Mouse (Mus musculus) midbrain, embryonic 15.5 days (tissue): ENCODE results near the gene Zfand2a. TPM values are rescaled to one million over a fixed set of nuclear protein-coding genes. Genes with fewer than 3 reads are reported as not detected.
A peak's percentile ranks its signal among the peaks of the same experiment; 100 is the strongest.

Experiments used
- ATAC-seq: fragments of 200-750 bp; cut with Nextera tagmentation; replicated peaks from 2 replicates; pipeline ENCODE4 v1.8.0; 2017; ENCODE audit warnings: moderate TSS enrichment
- H3K27ac ChIP-seq: fragments of 300-500 bp; sonication (generic); 2 replicates; pipeline ENCODE4 v1.5.1; 2015; ENCODE audit warnings: mild to moderate bottlenecking, inconsistent platforms
- H3K27me3 ChIP-seq: fragments of 300-500 bp; sonication (generic); replicated peaks from 2 replicates; pipeline ENCODE4 v1.6.1; 2015; ENCODE audit warnings: inconsistent platforms
- H3K36me3 ChIP-seq: fragments of 300-500 bp; sonication (generic); replicated peaks from 2 replicates; pipeline ENCODE4 v1.6.1; 2015; ENCODE audit warnings: inconsistent platforms
- H3K4me1 ChIP-seq: fragments of 300-500 bp; sonication (generic); 2 replicates; pipeline ENCODE4 v1.6.1; 2015; ENCODE audit warnings: inconsistent platforms
- H3K4me2 ChIP-seq: fragments of 300-500 bp; sonication (generic); 2 replicates; pipeline ENCODE4 v1.6.1; 2015; ENCODE audit warnings: inconsistent platforms, mild to moderate bottlenecking, moderate library complexity
- H3K4me3 ChIP-seq: fragments of 300-500 bp; sonication (generic); 2 replicates; pipeline ENCODE4 v1.5.1; 2015; ENCODE audit warnings: mild to moderate bottlenecking, inconsistent platforms
- H3K9ac ChIP-seq: fragments of 300-500 bp; sonication (generic); 2 replicates; pipeline ENCODE4 v1.6.1; 2015; ENCODE audit warnings: mild to moderate bottlenecking, inconsistent platforms
- H3K9me3 ChIP-seq: fragments of 300-500 bp; sonication (generic); 2 replicates; pipeline ENCODE4 v1.6.1; 2016; ENCODE audit warnings: inconsistent platforms
- WGBS: fragments of 180-500 bp; shearing (Covaris S2); methylation state at CpG from one replicate; pipeline ENCODE4 v1.1.7; 2015; ENCODE audit warnings: mixed read lengths; 5-methylcytosine and 5-hydroxymethylcytosine counted together
- polyA plus RNA-seq: library from polyadenylated mRNA; unstranded; fragments of >200 nt; fragmentation: Nextera tagmentation; extraction: Ambion mirVana; gene quantifications from 2 replicates; pipeline ENCODE4 v1.2.1, GENCODE M21; 2015

Zfand2a gene
- polyA plus RNA-seq, 1 experiment from 2014 or later = 24.2 TPM

DNA sequence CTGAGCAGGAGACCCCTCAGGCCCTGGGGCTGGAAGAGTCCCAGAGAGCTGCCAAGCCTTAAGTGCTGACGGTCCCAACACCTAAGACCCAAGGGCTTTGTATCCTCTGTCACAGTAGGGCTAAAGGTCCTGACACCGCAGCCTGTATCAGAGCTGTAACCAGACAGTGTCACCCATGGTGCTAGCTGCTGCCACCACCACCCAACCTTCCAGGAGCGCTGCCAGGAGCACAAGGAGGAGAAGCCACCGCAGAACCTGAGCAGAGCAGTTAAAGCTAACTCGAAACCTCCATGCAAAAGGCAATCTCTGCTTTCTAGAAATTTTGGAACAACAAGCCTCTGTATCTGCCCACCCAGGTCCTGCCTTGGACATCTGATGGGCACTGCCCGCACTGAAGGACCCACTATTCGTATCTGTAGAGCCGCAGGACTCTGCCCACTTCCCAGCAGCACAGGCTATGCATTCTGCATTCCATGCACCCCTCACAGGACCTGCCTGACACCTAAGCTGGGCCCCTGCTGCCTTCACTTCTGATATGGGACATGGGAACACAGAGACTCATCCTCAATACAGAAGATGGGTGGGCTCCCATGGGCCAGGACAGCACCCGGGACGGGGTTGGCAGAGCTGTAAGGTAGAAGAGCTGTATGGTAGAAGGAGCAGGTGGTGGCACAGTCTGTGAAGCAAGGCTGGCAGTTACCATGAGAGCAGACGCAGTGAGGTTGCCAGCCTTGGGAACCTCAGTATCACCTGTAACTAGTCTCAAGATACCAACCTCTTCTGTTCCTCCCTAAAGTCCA, 43.2 kb downstream of the Zfand2a start:
- H3K9me3 ChIP-seq = no peaks in the 10 kb centered on the region
- WGBS = 95% methylated on average over 11 of the region's 11 CpGs
- no peaks in the 10 kb centered on the region for H3K36me3 ChIP-seq
- no peak overlapping the region for H3K4me3 ChIP-seq
- ATAC-seq = no peak
- 0 out of 2 replicates have a peak overlapping the region, but pooled peaks have one; percentile 39 for H3K27ac ChIP-seq
- peaks cover 8% of the 10 kb centered on the region; the same call in 1 of the 2 replicates for H3K4me1 ChIP-seq
- no peaks in the 10 kb centered on the region for H3K27me3 ChIP-seq
- no peak overlapping the region for H3K9ac ChIP-seq
- H3K4me2 ChIP-seq = no peak overlapping the region

DNA sequence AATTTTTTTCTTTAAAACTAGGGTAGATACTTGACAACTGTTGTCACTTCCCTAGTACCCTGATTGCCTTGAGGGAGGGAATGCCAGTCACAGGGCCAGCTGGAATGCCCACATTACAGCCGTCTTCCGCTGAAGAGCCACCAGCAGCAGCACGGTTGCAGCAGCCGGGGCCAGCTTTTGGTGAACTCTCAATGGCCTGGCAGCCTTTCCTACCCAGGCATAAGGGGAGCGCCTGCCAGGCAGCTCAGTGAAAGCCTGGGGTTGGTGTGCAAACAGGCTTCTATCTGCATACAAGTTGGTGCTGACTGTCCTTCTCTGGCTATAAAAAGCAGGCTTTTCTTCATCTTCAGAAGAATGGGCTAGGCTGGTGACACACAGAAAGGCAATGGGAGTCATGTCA, 43.9 kb downstream of the Zfand2a start:
- no peak for ATAC-seq
- H3K36me3 ChIP-seq = no peaks in the 10 kb centered on the region
- H3K27ac ChIP-seq = no peak overlapping the region
- no peak overlapping the region for H3K4me3 ChIP-seq
- H3K4me2 ChIP-seq = no peak overlapping the region
- no peaks in the 10 kb centered on the region for H3K27me3 ChIP-seq
- H3K9ac ChIP-seq = no peak overlapping the region
- H3K4me1 ChIP-seq = peaks cover 15% of the 10 kb centered on the region
- 77% methylated on average over 5 of the region's 5 CpGs for WGBS
- H3K9me3 ChIP-seq = no peaks in the 10 kb centered on the region

DNA sequence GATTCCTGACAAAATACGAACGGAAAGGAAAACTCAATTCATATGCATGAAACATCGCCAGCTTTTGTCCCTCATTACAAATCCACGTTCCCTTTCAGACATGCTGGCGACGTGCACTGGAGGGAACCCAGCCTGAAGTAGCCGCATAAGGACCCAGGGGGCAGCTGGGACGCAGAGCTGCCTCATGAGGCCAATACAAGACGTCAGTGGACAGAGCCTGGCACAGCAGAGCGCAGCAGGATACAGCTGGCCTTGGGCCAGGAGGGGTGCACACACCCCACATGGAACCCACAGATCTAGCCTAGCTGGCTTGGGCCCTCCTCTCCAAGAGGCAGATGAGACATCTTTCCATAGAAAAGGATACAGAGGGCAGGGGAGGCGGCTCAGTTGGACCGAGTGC, 45.9 kb downstream of the Zfand2a start:
- H3K4me3 ChIP-seq = no peak overlapping the region
- no peak overlapping the region for H3K4me2 ChIP-seq
- no peak overlapping the region for H3K9ac ChIP-seq
- WGBS = 46% methylated on average over 12 of the region's 12 CpGs
- H3K27me3 ChIP-seq = no peaks in the 10 kb centered on the region
- peaks cover 29% of the 10 kb centered on the region for H3K4me1 ChIP-seq
- H3K27ac ChIP-seq = peak overlapping the region; percentile 53
- no peak for ATAC-seq
- H3K9me3 ChIP-seq = no peaks in the 10 kb centered on the region
- H3K36me3 ChIP-seq = no peaks in the 10 kb centered on the region

DNA sequence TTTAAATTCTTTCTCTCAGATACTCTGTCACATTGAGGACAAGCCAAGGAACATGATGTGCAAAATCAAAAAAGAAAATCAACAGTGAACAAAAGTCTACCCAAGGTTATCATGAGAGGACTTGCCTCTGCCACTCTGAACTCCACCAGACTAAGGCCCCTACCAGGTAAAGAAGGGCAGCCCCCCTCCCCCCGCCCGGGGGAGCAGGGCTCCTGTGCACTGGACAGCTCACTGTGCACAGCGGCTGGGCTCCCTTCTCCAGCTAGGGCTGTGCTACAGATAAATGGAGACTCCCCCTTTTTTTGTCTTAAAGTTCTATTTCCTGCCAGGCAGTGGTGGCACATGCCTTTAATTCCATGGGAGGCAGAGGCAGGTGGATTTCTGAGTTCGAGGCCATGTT, 46.6 kb downstream of the Zfand2a start:
- ATAC-seq = no peak
- Histone ChIP-seq H3K9ac (no peak overlapping the region), H3K27me3 (no peaks in the 10 kb centered on the region), H3K4me3 (no peak overlapping the region), H3K9me3 (no peaks in the 10 kb centered on the region), H3K4me2 (no peak overlapping the region), H3K27ac (no peak overlapping the region), H3K36me3 (no peaks in the 10 kb centered on the region), H3K4me1 (peaks cover 29% of the 10 kb centered on the region)
- 95% methylated on average over 4 of the region's 4 CpGs for WGBS

DNA sequence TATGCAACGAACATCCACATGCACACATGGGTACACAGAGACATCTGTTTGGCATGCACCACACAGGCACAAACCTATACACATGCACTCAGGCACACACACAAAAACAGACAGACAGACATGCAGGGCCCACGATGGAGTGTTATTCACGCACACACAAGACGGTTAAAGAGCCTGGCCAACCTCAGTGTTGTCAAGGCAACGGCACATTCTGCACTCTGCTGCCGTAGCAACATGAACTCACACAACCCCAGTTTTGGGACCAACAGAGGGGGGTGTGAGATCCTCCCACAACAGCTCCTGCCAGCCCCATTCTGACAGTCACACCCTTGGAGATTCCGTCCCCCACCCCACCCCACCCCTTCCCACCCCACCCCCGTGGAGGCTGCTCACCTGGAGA, 49.4 kb downstream of the Zfand2a start:
- no peaks in the 10 kb centered on the region for H3K27me3 ChIP-seq
- H3K4me1 ChIP-seq = peaks cover 38% of the 10 kb centered on the region
- no peaks in the 10 kb centered on the region for H3K36me3 ChIP-seq
- 14% methylated on average over 8 of the region's 8 CpGs for WGBS
- no peaks in the 10 kb centered on the region for H3K9me3 ChIP-seq
- peak; percentile 74 for ATAC-seq
- H3K4me2 ChIP-seq = no peak overlapping the region
- H3K27ac ChIP-seq = peak overlapping the region; percentile 68
- H3K9ac ChIP-seq = no peak overlapping the region
- no peak overlapping the region for H3K4me3 ChIP-seq

DNA sequence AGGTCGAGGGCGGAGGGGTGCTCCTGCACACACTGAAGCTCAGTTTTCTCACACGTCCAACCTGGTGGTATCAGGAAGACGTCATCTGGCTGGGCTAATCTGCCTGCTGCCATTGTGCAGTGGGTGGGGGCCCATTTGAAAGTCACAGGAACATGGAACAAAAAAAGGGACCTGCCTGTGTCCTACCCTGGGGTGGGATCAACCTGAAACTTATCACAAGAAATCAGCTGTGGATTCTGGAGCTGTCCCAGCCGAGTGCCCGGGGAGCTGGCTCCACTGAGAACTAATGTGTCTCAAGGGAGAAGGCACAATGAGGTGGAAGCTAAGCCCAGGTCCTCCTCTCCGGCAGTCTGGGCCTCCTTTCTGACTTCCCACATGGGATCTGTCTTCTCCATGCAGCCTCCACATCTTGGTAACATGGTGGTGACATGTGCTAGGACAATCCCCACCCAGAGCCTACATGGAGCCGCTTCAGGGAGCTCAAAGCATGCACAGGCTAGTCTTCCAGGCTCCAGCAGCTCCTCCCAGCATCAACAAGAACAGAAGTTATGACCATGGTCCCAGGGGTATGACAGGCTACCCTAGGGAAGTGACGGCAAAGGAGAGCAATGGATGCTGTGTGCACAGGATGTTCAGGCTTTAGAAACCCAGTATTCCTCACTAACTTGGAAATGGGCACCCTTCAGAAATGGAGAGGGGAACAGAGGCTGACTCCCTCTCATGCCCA, 50.3 kb downstream of the Zfand2a start:
- no peak overlapping the region for H3K4me3 ChIP-seq
- no peak for ATAC-seq
- no peaks in the 10 kb centered on the region for H3K9me3 ChIP-seq
- H3K27me3 ChIP-seq = no peaks in the 10 kb centered on the region
- peak overlapping the region; percentile 68 for H3K27ac ChIP-seq
- no peak overlapping the region for H3K4me2 ChIP-seq
- H3K36me3 ChIP-seq = no peaks in the 10 kb centered on the region
- H3K4me1 ChIP-seq = peaks cover 48% of the 10 kb centered on the region
- WGBS = 81% methylated on average over 9 of the region's 9 CpGs
- no peak overlapping the region for H3K9ac ChIP-seq

DNA sequence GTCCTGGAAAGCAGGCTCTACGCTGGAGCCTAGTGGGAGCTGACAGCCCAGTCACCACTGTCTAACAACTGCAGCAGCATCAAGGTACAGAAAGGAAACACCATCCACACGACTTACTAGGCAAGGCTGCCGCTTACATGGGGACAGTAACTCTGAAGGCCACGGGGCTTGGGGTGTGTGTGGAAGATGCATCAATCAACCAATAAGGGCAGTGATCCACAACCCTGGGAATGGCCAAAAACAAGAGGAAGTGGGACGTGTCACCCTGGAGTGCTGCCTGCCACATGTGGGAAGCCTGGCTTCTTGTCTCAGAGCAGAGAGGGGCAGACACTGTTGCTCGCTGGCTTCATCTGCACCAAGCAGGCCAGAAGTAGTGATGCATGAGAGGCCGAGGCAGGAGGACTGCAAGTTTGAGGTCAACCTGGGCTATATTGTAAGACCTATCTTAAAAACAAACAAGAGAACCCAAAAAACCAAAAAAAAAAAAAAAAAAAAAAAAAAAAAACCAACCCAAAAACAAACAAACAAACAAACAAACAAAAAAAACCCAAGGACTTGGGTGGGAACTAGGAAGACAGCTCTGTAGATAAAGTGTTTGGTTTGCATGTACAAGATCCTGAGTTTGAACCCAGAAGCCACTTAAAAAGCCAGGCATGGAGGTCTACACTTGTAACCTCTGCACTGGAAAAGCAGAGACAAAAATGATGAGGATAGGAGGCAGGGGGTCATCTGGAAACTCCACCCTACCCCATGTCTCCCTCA, 51.4 kb downstream of the Zfand2a start:
- ATAC-seq = no peak
- no peaks in the 10 kb centered on the region for H3K36me3 ChIP-seq
- peaks cover 46% of the 10 kb centered on the region for H3K4me1 ChIP-seq
- no peak overlapping the region for H3K4me3 ChIP-seq
- 0 out of 2 replicates have a peak overlapping the region, but pooled peaks have one; percentile 1 for H3K27ac ChIP-seq
- WGBS = 53% methylated on average over 7 of the region's 7 CpGs
- no peaks in the 10 kb centered on the region for H3K9me3 ChIP-seq
- no peaks in the 10 kb centered on the region for H3K27me3 ChIP-seq
- no peak overlapping the region for H3K4me2 ChIP-seq
- H3K9ac ChIP-seq = no peak overlapping the region

DNA sequence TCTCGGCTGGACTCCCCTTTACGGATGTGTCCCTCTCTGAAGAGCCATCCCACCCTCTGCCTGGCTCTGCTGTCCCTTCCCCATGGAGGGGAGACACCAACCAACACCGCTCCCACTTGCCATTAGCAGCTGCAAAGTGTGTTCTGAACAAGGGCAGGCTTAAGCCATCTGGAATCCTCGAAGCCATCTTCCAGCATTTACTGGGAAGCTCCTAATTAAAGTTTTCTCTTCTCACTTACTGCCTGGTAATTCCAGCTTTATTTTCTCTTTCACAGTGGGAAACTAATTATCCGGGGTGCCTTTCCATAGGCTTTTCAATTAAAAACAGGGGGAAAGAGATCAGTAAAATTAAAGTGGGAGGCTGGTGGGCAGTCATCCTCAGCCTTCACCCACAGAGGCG, 52.0 kb downstream of the Zfand2a start:
- ATAC-seq = no peak
- Histone ChIP-seq H3K27ac (0 out of 2 replicates have a peak overlapping the region, but pooled peaks have one; percentile 1), H3K9me3 (no peaks in the 10 kb centered on the region), H3K36me3 (no peaks in the 10 kb centered on the region), H3K9ac (no peak overlapping the region), H3K4me1 (peaks cover 45% of the 10 kb centered on the region), H3K4me2 (no peak overlapping the region), H3K4me3 (no peak overlapping the region), H3K27me3 (no peaks in the 10 kb centered on the region)
- WGBS = 37% methylated on average over 6 of the region's 6 CpGs

DNA sequence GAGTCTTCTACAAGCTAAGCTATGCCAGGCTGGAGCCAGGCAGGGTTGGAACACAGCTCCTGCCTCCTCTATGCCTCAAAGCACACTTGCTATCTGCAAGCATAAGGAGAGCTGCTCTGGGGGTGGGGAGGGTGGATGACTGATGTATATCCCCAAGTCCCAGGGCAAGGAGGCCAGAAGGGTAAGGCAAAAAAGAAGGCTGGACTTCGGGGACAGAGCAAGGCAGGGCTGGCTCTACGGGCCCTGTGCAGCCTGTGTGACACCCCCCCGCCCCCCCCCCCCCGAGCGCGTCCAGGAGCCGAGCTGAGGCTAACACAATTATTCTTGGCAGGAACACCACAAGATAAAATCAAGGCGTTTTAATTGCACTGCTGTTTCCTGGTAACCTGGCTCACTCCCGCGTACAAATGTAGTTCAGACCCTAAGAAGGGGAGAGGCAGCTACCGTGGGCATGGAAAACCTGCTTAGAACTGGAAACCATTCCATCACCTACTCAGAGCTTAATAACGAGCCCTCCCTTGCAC, 54.5 kb downstream of the Zfand2a start:
- Histone ChIP-seq H3K27me3 (no peaks in the 10 kb centered on the region), H3K36me3 (no peaks in the 10 kb centered on the region), H3K9me3 (no peaks in the 10 kb centered on the region), H3K9ac (no peak overlapping the region), H3K27ac (peak overlapping the region; percentile 42), H3K4me1 (peaks cover 33% of the 10 kb centered on the region), H3K4me2 (no peak overlapping the region), H3K4me3 (no peak overlapping the region)
- 28% methylated on average over 12 of the region's 12 CpGs for WGBS
- ATAC-seq = no peak

DNA sequence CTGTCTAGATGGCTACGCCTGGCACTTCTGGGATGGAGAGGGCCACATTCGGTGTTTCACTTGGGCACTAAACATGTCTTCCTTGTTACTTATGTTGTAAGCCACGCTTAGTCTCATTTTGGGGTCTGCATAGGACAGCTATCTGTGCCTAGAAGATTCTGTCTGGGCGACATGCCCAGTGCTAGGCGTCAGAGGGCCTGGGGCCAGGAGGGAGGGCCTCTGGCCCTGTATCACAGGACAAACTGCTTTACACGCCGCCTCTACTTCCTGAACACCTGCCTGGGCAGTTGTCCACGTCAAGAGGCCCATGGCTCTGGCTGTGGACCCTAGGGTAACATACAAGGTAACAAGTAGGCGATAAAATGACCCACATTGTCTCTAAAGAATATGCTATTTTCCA, 56.4 kb downstream of the Zfand2a start:
- ATAC-seq = no peak
- Histone ChIP-seq H3K27me3 (no peaks in the 10 kb centered on the region), H3K9me3 (no peaks in the 10 kb centered on the region), H3K4me1 (peaks cover 33% of the 10 kb centered on the region), H3K4me3 (no peak overlapping the region), H3K36me3 (no peaks in the 10 kb centered on the region), H3K9ac (no peak overlapping the region), H3K27ac (no peak overlapping the region), H3K4me2 (no peak overlapping the region)
- 82% methylated on average over 9 of the region's 9 CpGs for WGBS

DNA sequence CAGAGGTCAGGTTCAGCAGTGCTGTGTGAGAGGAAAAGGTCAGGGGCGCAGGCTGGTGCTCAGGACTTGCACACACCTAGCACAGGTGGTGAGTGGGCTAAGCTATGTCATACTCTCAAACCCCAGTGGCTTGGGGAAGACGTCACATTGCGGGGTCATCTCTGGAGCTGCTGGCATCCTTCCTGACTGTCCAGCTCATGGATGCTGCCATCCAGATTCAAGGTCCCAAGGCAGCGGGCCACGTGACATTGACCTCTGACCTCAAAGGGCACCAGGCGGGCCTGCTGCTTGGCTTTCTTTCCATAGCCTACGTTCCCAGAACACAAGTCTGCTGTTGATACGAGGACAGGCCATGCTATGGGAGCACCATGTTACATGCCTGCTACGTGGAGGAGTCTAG, 57.3 kb downstream of the Zfand2a start:
- ATAC-seq = no peak
- H3K9me3 ChIP-seq = no peaks in the 10 kb centered on the region
- no peak overlapping the region for H3K27ac ChIP-seq
- no peak overlapping the region for H3K4me3 ChIP-seq
- H3K4me2 ChIP-seq = no peak overlapping the region
- H3K27me3 ChIP-seq = no peaks in the 10 kb centered on the region
- 90% methylated on average over 9 of the region's 9 CpGs for WGBS
- peaks cover 39% of the 10 kb centered on the region for H3K4me1 ChIP-seq
- H3K9ac ChIP-seq = no peak overlapping the region
- H3K36me3 ChIP-seq = no peaks in the 10 kb centered on the region

DNA sequence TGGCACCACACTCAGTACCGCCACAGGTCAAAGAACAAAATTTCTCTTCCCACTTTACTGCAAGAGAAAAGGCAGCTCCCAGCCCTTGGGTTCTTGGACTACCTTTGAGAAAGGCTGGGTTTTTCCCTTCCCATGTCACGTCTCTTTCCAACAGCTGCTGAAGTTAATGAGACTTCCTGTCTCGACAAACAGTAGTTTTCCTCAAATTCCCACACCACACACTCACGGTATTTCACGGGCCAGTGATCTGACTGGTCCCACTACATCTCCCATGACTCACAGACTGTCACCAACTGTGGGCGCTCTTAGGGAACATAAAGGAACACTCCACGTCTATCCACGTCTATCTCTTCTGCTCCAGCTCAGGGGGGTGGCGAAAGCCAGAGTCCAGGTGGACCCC, 59.2 kb downstream of the Zfand2a start:
- H3K27me3 ChIP-seq = no peaks in the 10 kb centered on the region
- no peak overlapping the region for H3K4me3 ChIP-seq
- H3K27ac ChIP-seq = no peak overlapping the region
- H3K36me3 ChIP-seq = no peaks in the 10 kb centered on the region
- H3K4me1 ChIP-seq = peaks cover 33% of the 10 kb centered on the region; the same call in 1 of the 2 replicates
- no peak overlapping the region for H3K9ac ChIP-seq
- H3K4me2 ChIP-seq = no peak overlapping the region
- H3K9me3 ChIP-seq = no peaks in the 10 kb centered on the region
- no peak for ATAC-seq
- 87% methylated on average over 9 of the region's 9 CpGs for WGBS
